Comparison of ENCODE assay signal across 23 mouse cellular contexts in the genomic region with DNA sequence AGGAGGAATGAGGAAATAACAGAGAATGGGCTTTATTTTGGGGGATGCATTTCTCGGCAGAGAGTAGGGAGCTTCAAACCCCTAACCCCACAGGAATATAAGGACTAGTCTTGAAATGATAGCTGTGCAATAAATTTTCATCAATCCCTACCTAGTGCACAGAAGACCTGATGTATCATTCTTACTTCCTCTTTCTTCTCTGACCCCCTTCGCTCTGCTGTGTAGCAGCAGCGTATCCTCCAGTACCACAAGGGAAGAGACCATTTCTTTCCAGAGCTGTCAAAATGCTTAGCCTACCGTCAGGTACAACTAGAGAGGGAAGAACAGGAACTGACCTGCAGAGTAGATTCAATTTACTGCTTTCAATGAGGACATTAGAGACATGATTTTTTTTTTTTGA.
DNase-seq lines count a peak whose midpoint lies in the region; ATAC-seq and TF ChIP-seq lines count a peak whose summit lies in the region.
"Had no signal": no experiment of that assay in that cellular context is flagged by ENCODE, and none has a peak within 500 bp of the region (broad histone marks: within the 10 kb centered on the region; RNA-seq: fewer than 3 reads in every experiment).

No protein-coding gene starts in this region.

- no peaks in the 10 kb centered on the region for H3K79me2 ChIP-seq in MEL (ENCODE audit: control insufficient read depth, insufficient read depth, low read length, poor library complexity)

- no peak for TF ChIP-seq EP300 in MEL (IDR thresholded peaks at IDR 0.05; ENCODE audit: low read depth in 1 of 2, low read length in 2 of 2)

- ATAC-seq in CD4-positive, CD25-positive, alpha-beta regulatory T cell, adult 4 months = no peak
- ATAC-seq in neutrophil, adult 5-6 weeks (ENCODE audit: extremely low read depth, insufficient number of reproducible peaks, low FRiP score, poor library complexity, severe bottlenecking) = peak; percentile 78
- no peak for ATAC-seq in megakaryocyte-erythroid progenitor cell, adult 5-6 weeks (replicated peaks; ENCODE audit: low FRiP score, low TSS enrichment, poor library complexity, severe bottlenecking)
- ATAC-seq: forebrain, embryonic 13.5 days; forebrain, postnatal 0 days; inflammation-experienced regulatory T-cells, adult 6 months had no signal

- H3K36me3 ChIP-seq in MEL (ENCODE audit: control insufficient read depth in 1 of 2, insufficient read depth in 2 of 2, low read length in 2 of 2) = no peaks in the 10 kb centered on the region
- H3K36me3 ChIP-seq: embryonic facial prominence, embryonic 10.5 days; G1E; heart, embryonic 15.5 days; hindbrain, embryonic 10.5 days had no signal

- H3K4me3 ChIP-seq in MEL (ENCODE audit: control insufficient read depth in 1 of 2, insufficient read depth in 1 of 2, low read depth in 2 of 2, low read length in 2 of 2) = no peak overlapping the region
- no peak overlapping the region for H3K4me3 ChIP-seq in gastrocnemius, adult 2 months
- H3K4me3 ChIP-seq: embryonic facial prominence, embryonic 10.5 days; forebrain, embryonic 13.5 days; heart, adult 2 months; heart, embryonic 15.5 days; hindbrain, embryonic 10.5 days had no signal

- no peak overlapping the region for H3K9ac ChIP-seq in MEL (ENCODE audit: control insufficient read depth, low read depth, low read length, poor library complexity, severe bottlenecking)
- H3K9ac ChIP-seq: forebrain, embryonic 13.5 days; forebrain, postnatal 0 days; heart, embryonic 15.5 days; hindbrain, embryonic 14.5 days had no signal

- H3K9me3 ChIP-seq in MEL (replicated peaks; ENCODE audit: insufficient read depth, low read length) = no peaks in the 10 kb centered on the region
- H3K9me3 ChIP-seq: embryonic facial prominence, embryonic 10.5 days; forebrain, embryonic 13.5 days; heart, embryonic 15.5 days; hindbrain, embryonic 10.5 days had no signal

- no peaks in the 10 kb centered on the region for H3K27me3 ChIP-seq in MEL (ENCODE audit: control insufficient read depth in 1 of 2, insufficient read depth in 2 of 2, low read length in 2 of 2)
- H3K27me3 ChIP-seq: forebrain, embryonic 13.5 days; heart, embryonic 15.5 days had no signal

- TF ChIP-seq CTCF in MEL (IDR thresholded peaks at IDR 0.05 in 2 of 3, conservative IDR thresholded peaks at IDR 0.05 in 1 of 3; ENCODE audit: control insufficient read depth in 1 of 3, insufficient read depth in 1 of 3, low read depth in 2 of 3, low read length in 3 of 3, poor library complexity in 1 of 3, severe bottlenecking in 1 of 3) = no peak
- TF ChIP-seq CTCF in gastrocnemius, adult 2 months (IDR thresholded peaks at IDR 0.05) = no peak

- intact Hi-C loops in gastrocnemius, adult 2 months (cut with DNase I) = no loop called here

- H3K4me1 ChIP-seq in MEL (ENCODE audit: control insufficient read depth in 1 of 2, insufficient read depth in 2 of 2, low read length in 2 of 2) = no peaks in the 10 kb centered on the region
- H3K4me1 ChIP-seq: embryonic facial prominence, embryonic 10.5 days; forebrain, embryonic 13.5 days; heart, embryonic 15.5 days; hindbrain, embryonic 10.5 days had no signal

- no peak overlapping the region for H3K27ac ChIP-seq in MEL (ENCODE audit: control insufficient read depth, low read depth, low read length)
- H3K27ac ChIP-seq in gastrocnemius, adult 2 months = no peak overlapping the region
- H3K27ac ChIP-seq: embryonic facial prominence, embryonic 10.5 days; forebrain, embryonic 13.5 days; heart, adult 2 months; heart, embryonic 15.5 days; hindbrain, embryonic 10.5 days; hindbrain, embryonic 14.5 days had no signal

- TF ChIP-seq RAD21 in MEL (IDR thresholded peaks at IDR 0.05; ENCODE audit: low read depth, low read length) = no peak

- peak; percentile 31 for DNase-seq in CD4-positive, CD25-positive, alpha-beta regulatory T cell, adult 2 months (ENCODE audit: low read depth, low spot score)
- peak; percentile 1 for DNase-seq in MEL (ENCODE audit: low read depth, low spot score)
- peak; percentile 57 for DNase-seq in induced T-regulatory cell, adult 2 months (ENCODE audit: low read depth)
- no peak for DNase-seq in gastrocnemius, adult 8-10 months (ENCODE audit: low spot score in 2 of 2)
- no peak for DNase-seq in gastrocnemius, adult 2 months
- DNase-seq: adrenal gland, postnatal 10 days; cerebellum, adult 11-12 months; cerebellum, adult 9-10 months; cerebellum, postnatal 25 days; forebrain, postnatal 0 days; gastrocnemius, postnatal 36 days; heart, adult 2 months; heart, postnatal 14 days had no signal

- TF ChIP-seq POLR2A in MEL (IDR thresholded peaks at IDR 0.05; ENCODE audit: control insufficient read depth in 1 of 2, insufficient read depth in 1 of 2, low read depth in 1 of 2, low read length in 2 of 2, poor library complexity in 1 of 2) = no peak

TF ChIP-seq in MEL, 35 proteins besides CTCF, POLR2A, EP300 and RAD21:
- TF ChIP-seq MEF2A (IDR thresholded peaks at IDR 0.05; ENCODE audit: extremely low read depth, insufficient replicate concordance, low read depth, low read length, poor library complexity, severe bottlenecking) = no peak
- TF ChIP-seq NRF1 (IDR thresholded peaks at IDR 0.05; ENCODE audit: insufficient read depth, low read depth, low read length, poor library complexity, severe bottlenecking) = no peak
- TF ChIP-seq MYC (IDR thresholded peaks at IDR 0.05; ENCODE audit: low read depth, low read length) = no peak
- no peak for TF ChIP-seq MAZ (IDR thresholded peaks at IDR 0.05; ENCODE audit: low read depth, low read length)
- TF ChIP-seq JUND (IDR thresholded peaks at IDR 0.05; ENCODE audit: low read depth, low read length) = no peak
- TF ChIP-seq HCFC1 (IDR thresholded peaks at IDR 0.05; ENCODE audit: low read depth, low read length) = no peak
TF ChIP-seq in MEL: peak in this region for 0.

Comparison
In these comparisons a context has a peak if more than half of its experiments do, and no peak if none do; other contexts are left out.
1. DNase-seq: peak in CD4-positive, CD25-positive, alpha-beta regulatory T cell, adult 2 months (single experiment), MEL (single experiment) and induced T-regulatory cell, adult 2 months (single experiment); none in gastrocnemius, adult 8-10 months (0 of 2) and gastrocnemius, adult 2 months (single experiment).